Mouse (Mus musculus) gastrocnemius, postnatal 25 days (tissue): ENCODE data around the gene Gm20388. TPM values are rescaled to one million over a fixed set of nuclear protein-coding genes. Genes with fewer than 3 reads are reported as not detected.
"Not testable (repeated sequence)": the region's sequence is repeated elsewhere in the genome, so short reads cannot be mapped to it uniquely, and the experiment has no call there.

Source experiments
- DNase-seq: peaks from one replicate; pipeline ENCODE4 v3.0.0; 2022
- total RNA-seq, 2 experiments: library from RNA; stranded (reverse); gene quantifications; 1 replicate in 1 of 2; 2 replicates in 1 of 2; pipeline ENCODE4 v1.2.3; 2021

Gene Gm20388
- total RNA-seq, 2 experiments from 2014 or later = 6.7 TPM; not detected in 1

GRCm38 (mm10) chr8:120338678-120339077 is 428.0 kb downstream of the Gm20388 start:
- DNase-seq = no peak

DNA sequence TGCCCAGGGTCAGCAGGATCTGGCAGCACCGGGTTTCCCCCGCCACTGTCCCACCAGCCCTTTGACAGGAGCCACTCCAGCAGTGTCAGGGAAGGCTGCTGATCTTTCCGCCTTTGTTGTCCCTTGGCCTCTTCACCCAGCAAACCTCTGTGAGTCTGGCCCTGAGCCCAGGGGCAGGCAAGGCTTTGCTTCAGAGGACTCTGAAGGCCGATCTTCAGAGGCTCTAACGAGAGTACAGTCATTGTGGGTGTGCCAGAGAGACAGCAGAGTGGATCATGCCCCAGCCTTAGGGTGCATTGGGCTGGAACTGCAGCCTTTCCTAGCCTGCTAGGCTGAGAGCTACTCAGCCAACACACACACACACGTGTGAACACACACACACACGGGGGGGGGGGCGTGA is 429.1 kb downstream of the Gm20388 start:
- no peak for DNase-seq

GRCm38 (mm10) chr8:120341124-120341523 is 430.5 kb downstream of the Gm20388 start:
- DNase-seq = no peak

GRCm38 (mm10) chr8:120342847-120343548 is 432.4 kb downstream of the Gm20388 start:
- no peak for DNase-seq

- no peak for DNase-seq
Observed at GRCm38 (mm10) chr8:120343582-120343981, 432.9 kb downstream of the Gm20388 start.

DNA sequence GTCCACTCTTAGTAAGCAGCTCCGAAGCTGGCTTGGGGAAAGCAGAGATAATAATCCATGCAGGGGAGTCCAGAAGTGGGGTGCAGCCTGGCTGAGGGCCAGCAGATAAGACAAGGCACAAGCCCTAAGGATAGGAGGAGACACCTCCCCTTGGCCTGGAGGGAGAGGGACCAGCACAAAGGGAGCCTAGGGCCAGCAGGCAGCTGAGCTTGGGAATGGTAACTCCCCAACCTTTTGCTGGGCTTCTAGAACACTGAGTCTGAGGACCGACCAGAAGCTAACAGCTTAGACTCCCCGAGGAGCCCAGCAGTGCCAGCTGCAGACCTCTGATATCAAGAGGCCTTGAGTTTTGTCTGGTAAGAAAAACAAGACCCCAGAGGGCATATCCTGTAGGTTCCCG is 433.5 kb downstream of the Gm20388 start:
- DNase-seq = no peak

- DNase-seq = no peak
Observed at GRCm38 (mm10) chr8:120344583-120344982, 433.9 kb downstream of the Gm20388 start.

DNA sequence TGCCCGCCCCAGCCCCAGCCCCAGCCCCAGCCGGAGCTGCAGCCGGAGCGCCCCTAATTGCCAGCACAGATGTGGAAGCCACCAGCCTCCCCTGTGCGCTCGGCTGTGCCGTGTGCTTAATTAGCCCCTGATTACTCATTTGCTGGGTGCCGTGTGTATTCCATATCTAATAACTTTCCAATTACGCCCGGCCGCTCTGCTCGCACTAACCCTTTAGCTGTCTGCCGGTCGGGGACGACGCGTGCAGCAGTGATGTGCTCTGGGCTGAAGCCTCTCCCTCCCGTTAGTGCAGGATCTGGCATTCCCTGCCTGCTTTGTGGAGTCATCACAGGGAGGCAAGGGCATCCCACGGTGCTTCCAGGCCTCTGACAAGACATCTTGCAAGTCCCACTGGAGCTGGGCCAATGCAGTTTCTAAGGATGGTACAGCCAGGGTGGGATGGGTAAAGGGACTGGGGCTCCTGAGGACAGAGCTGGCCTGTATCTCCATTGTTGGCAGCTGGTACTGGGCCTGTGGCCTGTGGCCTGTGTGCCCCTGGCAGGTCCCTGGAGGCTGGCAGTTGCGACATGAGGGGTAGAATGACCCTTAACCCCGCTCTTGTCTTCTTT is 437.2 kb downstream of the Gm20388 start:
- no peak for DNase-seq

DNA sequence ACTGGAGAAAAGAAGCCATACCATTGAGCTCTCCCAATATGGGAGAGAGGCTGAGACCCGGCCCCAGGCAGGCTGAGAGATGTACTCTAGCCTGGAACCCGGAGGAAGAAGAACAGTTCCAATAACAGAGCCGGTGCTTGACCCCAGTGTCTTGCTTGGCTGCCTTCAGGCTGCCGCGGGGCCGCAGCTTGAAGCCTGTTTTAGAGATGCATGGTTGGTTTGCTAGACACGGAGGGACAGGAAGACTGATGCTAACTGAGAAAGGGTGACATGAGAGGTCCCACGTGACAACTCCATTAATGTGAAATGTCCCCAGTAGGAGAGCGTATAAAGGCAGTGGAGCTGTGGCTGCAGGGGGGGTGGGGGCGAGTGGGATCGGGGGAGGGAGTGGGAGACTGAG is 438.3 kb downstream of the Gm20388 start:
- DNase-seq = no peak

DNA sequence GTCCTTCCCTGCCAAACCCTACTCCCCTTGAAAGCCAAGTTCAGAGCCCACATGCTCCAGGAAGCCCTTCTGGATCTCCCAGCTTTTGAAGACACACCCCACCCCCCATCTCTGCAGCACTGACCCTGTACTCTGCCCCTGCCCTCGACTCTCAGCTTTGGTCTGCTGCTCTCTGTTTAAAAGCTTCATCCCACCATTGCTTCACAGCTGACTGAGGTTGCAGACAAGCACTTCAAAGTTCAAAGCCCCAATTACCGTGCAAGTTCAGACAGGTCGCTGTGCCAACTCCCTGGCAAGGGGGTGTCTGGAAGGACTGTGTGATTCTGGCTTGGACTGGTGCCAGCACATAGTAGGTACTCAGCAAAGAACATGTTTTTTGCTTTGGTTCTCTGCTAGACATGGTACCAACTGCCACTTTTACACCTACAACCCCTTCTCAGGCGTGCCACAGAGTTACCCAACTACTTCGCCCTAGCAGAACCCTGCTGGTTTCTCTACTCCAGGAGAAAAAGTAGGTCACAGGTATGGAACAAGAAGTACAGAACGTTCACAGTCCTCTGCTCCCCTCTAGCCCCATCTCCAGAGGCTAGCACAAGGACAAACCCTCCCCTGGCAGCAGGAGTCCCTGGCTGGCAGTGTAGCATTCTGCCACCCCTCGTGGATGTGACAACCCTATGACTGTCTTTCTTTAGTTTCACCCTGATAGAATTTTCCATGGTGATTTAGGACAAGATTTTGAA is 440.9 kb downstream of the Gm20388 start:
- DNase-seq = no peak

DNA sequence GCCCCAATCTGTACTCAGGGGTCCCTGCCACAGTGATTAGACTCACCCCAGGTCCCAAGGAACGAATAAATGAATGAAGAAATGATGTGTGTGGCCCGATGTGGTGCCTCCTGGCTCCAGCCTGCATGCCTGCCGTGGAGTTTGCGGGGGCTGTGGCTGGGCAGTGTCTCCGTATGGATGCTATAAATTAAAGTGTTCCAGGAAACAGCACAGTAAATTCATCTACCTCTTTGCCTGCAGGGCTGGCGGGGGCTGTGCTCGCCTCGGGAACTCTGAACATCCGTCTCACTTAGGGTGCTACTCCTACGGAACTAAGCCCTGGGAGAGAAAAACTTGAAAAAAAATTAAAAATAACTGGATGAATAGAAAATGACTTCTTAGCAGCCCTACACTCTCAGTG is 441.5 kb downstream of the Gm20388 start:
- DNase-seq = no peak

DNA sequence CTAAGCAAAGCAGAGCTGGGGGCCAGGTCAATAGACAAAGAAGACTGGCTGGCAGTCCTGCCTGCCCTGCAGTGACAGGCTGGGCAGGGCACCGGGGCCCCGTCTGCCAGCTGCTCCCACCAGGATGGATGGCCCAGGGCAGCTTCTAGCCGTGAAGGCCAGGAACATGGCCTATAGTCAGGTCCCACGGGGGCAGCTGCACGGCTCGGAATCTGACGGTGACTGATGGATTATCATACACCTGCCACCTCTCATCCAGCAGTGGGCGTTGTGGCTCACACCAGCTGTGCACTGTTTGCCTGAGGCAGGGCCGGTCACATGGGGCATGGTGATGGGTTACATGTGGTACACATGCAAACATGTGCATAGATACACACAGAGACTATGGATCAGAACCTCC is 445.4 kb downstream of the Gm20388 start:
- DNase-seq = no peak

- DNase-seq = no peak
Observed at GRCm38 (mm10) chr8:120357504-120357903, 446.9 kb downstream of the Gm20388 start.

- DNase-seq = peak; percentile 33
Observed at GRCm38 (mm10) chr8:120361301-120361700, 450.7 kb downstream of the Gm20388 start.

DNA sequence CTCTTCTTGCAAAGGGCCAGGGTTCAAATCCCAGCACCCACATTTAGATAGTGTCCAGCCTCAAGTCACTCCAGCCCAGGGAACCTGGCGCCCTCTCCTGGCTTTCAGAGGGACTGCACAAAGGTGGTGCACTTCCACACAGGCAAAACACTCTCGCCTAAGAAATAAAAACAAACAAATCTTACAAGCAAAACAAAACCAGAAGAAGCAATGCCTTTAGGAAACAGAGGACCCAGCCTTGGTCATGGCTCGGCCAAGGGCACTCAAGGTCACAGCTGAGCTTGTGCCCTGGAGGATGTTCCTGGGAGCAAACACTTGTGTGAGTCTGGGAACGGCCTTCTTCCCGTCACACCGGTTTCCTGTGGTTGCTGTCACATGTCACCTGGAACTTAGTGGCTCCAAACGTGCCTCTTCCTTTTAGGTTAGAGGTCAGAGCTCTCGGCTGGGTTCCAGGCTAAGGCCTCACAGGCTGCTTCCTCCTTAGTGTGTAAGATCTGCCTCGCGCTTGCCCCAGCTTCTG is 453.0 kb downstream of the Gm20388 start:
- peak; percentile 57 for DNase-seq

DNA sequence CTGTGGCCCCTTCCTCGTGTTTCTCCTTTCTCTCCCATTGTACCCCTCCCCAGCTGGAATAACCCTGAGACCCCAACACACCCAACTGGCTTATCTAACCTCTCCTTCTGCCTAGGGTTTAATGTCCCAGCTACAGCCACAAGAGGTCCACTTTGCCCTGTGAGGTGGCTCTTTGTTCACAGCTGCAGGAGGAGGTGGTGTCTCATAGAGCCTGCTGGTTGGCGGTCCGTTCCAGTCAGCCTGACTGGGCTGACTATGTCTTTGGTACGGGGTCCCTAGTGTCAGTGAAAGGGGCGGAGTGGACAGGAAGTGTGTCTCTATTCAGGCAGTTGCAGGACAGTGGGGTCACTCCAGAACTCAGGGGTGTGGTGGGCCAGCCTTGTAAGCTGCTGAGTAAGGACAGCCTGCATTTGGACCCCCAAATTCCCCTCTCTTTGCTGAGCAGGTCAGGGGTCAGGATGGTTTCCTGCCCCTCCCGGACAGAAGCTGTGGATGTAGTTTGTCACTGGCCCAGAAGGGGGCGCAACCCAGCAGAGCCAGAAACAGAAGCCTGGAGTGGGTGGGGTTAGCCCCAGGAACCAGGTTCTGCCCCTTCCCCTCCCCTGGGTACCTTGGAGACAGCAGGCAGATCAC is 453.6 kb downstream of the Gm20388 start:
- peak; percentile 26 for DNase-seq

DNA sequence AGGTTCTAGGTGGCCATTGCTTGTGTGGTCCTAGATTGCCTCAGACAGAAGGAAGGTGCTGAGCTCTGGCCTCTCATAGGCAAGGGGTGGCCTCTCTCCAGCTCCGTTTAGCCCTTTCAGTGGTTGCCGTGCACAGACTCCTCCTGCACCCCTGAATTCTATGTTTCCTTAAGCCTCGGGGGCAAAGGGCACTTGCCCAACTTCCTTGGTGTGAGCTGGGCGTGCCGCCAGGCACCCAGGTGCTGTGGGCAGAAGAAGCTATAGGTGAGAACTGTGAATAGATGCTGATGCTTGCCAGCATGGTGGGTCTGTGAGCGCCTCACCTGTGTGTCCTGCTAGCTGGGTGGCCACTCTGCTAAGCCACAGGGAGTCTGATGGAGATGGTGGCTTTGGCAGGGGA is 456.2 kb downstream of the Gm20388 start:
- DNase-seq = no peak

DNA sequence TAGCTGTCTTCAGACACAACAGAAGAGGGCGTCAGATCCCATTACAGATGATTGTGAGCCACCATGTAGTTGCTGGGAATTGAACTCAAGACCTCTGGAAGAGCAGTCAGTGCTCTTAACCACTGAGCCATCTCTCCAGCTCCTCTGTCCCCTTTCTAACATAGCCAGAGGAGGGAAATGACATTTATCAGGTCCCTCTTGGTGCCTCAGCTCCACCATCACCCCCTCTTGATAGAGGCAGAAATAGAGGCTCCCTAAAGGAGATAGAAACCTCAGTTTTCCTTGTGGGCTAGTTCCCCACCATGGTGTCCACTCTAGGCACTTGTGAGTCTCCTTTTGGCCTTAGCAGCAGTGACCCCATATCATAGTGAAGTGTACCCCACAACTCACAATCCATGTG is 457.6 kb downstream of the Gm20388 start:
- not testable (repeated sequence) for DNase-seq

GRCm38 (mm10) chr8:120368814-120369649 is 458.4 kb downstream of the Gm20388 start:
- peak; percentile 93 for DNase-seq

- DNase-seq = peak; percentile 67
Observed at GRCm38 (mm10) chr8:120369956-120370355, 459.3 kb downstream of the Gm20388 start.

- DNase-seq = no peak
Observed at GRCm38 (mm10) chr8:120370461-120370860, 459.8 kb downstream of the Gm20388 start.

GRCm38 (mm10) chr8:120371146-120371545 is 460.5 kb downstream of the Gm20388 start:
- no peak for DNase-seq
